Mouse (Mus musculus): ENCODE results near the gene Podxl. TPM values are rescaled to one million over a fixed set of nuclear protein-coding genes. Genes with fewer than 3 reads are reported as not detected.

The Podxl gene
- total and polyA plus RNA-seq, 2 experiments from 2014 or later: 8.9 to 18.7 TPM

GRCm38 (mm10) chr6:31520486-31521215 is 43.1 kb downstream of the Podxl start:
- DNase-seq (no peak), ATAC-seq (no peak)
- no peak overlapping the region for H3K9ac ChIP-seq
- H3K4me3 ChIP-seq (ENCODE audit: low read depth, low read length): no peak overlapping the region
- no peak overlapping the region for H3K27ac ChIP-seq (ENCODE audit: low read depth, low read length)
- peaks cover 10% of the 10 kb centered on the region for H3K36me3 ChIP-seq (ENCODE audit: insufficient read depth)
- no peak overlapping the region for H3K4me2 ChIP-seq (ENCODE audit: low read depth)
- H3K4me1 ChIP-seq (ENCODE audit: insufficient read depth): peaks cover 5% of the 10 kb centered on the region; the same call in 1 of the 2 replicates
- 73% methylated on average over 7 of the region's 7 CpGs for WGBS
- no peaks in the 10 kb centered on the region for H3K27me3 ChIP-seq (ENCODE audit: insufficient read depth, low read length)
- no peaks in the 10 kb centered on the region for H3K9me3 ChIP-seq (ENCODE audit: low read length)
- no peak for TF ChIP-seq CTCF (IDR thresholded peaks at IDR 0.05; ENCODE audit: low read depth)

GRCm38 (mm10) chr6:31519001-31519471 is 44.7 kb downstream of the Podxl start:
- ATAC-seq (peak; percentile 54), DNase-seq (no peak)
- Histone ChIP-seq H3K4me3 (ENCODE audit: low read depth, low read length) (no peak overlapping the region), H3K27me3 (ENCODE audit: insufficient read depth, low read length) (no peaks in the 10 kb centered on the region), H3K4me1 (ENCODE audit: insufficient read depth) (peaks cover 5% of the 10 kb centered on the region; the same call in 1 of the 2 replicates), H3K36me3 (ENCODE audit: insufficient read depth) (peaks cover 2% of the 10 kb centered on the region; the same call in 1 of the 2 replicates), H3K4me2 (ENCODE audit: low read depth) (no peak overlapping the region), H3K9me3 (ENCODE audit: low read length) (no peaks in the 10 kb centered on the region), H3K27ac (ENCODE audit: low read depth, low read length) (no peak overlapping the region), H3K9ac (no peak overlapping the region)
- TF ChIP-seq CTCF (IDR thresholded peaks at IDR 0.05; ENCODE audit: low read depth): peak; percentile 63
- 66% methylated on average over 8 of the region's 8 CpGs for WGBS

GRCm38 (mm10) chr6:31518338-31518698 is 45.5 kb downstream of the Podxl start:
- TF ChIP-seq CTCF (IDR thresholded peaks at IDR 0.05; ENCODE audit: low read depth): no peak
- no peak overlapping the region for H3K27ac ChIP-seq (ENCODE audit: low read depth, low read length)
- H3K4me2 ChIP-seq (ENCODE audit: low read depth): no peak overlapping the region
- DNase-seq (no peak), ATAC-seq (no peak)
- H3K4me1 ChIP-seq (ENCODE audit: insufficient read depth): peaks cover 2% of the 10 kb centered on the region; the same call in 1 of the 2 replicates
- H3K27me3 ChIP-seq (ENCODE audit: insufficient read depth, low read length): no peaks in the 10 kb centered on the region
- H3K36me3 ChIP-seq (ENCODE audit: insufficient read depth): no peaks in the 10 kb centered on the region
- no peaks in the 10 kb centered on the region for H3K9me3 ChIP-seq (ENCODE audit: low read length)
- H3K9ac ChIP-seq: no peak overlapping the region
- 82% methylated on average over 2 of the region's 2 CpGs for WGBS
- no peak overlapping the region for H3K4me3 ChIP-seq (ENCODE audit: low read depth, low read length)

DNA sequence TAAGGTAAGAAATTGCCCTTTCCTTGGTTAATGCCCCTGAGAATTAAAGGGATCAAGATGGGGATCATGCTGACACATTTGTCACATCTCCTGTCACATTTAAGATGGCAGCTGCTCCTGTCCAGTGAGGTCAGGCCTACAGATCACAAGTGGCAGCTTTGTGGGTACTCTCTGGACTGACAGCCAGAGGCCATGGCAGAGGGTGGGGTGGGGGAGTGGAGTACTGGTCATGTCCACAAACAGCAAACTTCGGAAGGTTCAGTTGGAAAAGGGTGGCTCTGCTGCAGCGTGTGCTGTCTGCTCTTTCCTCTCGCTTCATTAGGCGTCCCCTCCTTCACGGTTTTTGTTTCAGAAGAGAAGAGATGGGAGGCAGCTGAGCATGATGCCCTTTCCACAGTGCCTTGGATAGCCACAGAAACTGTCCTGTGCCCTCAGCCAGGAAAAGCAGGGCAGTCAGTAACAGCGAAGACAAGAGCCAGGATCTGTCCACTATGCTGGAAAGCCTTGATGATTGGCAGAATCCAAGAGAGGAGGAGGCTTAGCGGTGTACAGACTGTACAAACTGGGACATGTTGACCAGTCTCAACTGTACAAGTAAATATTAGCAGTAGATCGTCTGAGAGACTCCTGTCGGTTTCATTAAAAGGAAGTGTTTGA is 46.0 kb downstream of the Podxl start:
- DNase-seq (no peak), ATAC-seq (no peak)
- 65% methylated on average over 9 of the region's 9 CpGs for WGBS
- H3K4me2 ChIP-seq (ENCODE audit: low read depth): no peak overlapping the region
- no peak for TF ChIP-seq CTCF (IDR thresholded peaks at IDR 0.05; ENCODE audit: low read depth)
- H3K27me3 ChIP-seq (ENCODE audit: insufficient read depth, low read length): no peaks in the 10 kb centered on the region
- H3K4me3 ChIP-seq (ENCODE audit: low read depth, low read length): no peak overlapping the region
- H3K36me3 ChIP-seq (ENCODE audit: insufficient read depth): no peaks in the 10 kb centered on the region
- no peaks in the 10 kb centered on the region for H3K9me3 ChIP-seq (ENCODE audit: low read length)
- no peak overlapping the region for H3K9ac ChIP-seq
- H3K4me1 ChIP-seq (ENCODE audit: insufficient read depth): no peaks in the 10 kb centered on the region
- no peak overlapping the region for H3K27ac ChIP-seq (ENCODE audit: low read depth, low read length)

DNA sequence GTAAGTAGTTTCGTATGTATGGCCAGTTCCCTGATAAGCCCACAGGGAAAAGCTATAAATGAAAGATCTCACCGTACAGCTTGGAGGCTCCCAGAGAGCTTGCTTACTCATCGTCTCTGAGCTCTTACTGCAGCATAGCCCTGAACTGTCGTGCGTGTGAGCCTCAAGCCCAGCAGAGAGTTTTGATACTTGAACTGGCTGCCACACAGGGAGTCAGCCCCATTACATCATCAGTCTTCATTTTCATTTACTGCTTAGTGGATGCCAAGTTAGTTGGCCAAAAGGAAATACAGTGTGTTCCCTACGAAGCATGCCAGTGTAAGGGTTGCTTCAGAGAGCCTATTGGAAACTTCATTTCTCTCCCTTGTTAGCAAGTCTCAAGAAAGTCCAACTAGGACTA is 50.1 kb downstream of the Podxl start:
- Histone ChIP-seq H3K9ac (no peak overlapping the region), H3K4me1 (ENCODE audit: insufficient read depth) (no peaks in the 10 kb centered on the region), H3K27me3 (ENCODE audit: insufficient read depth, low read length) (no peaks in the 10 kb centered on the region), H3K4me2 (ENCODE audit: low read depth) (no peak overlapping the region), H3K4me3 (ENCODE audit: low read depth, low read length) (no peak overlapping the region), H3K27ac (ENCODE audit: low read depth, low read length) (no peak overlapping the region), H3K9me3 (ENCODE audit: low read length) (no peaks in the 10 kb centered on the region), H3K36me3 (ENCODE audit: insufficient read depth) (no peaks in the 10 kb centered on the region)
- ATAC-seq (peak; percentile 26; the same call in 1 of the 2 replicates), DNase-seq (no peak)
- 41% methylated on average over 6 of the region's 6 CpGs for WGBS
- no peak for TF ChIP-seq CTCF (IDR thresholded peaks at IDR 0.05; ENCODE audit: low read depth)

DNA sequence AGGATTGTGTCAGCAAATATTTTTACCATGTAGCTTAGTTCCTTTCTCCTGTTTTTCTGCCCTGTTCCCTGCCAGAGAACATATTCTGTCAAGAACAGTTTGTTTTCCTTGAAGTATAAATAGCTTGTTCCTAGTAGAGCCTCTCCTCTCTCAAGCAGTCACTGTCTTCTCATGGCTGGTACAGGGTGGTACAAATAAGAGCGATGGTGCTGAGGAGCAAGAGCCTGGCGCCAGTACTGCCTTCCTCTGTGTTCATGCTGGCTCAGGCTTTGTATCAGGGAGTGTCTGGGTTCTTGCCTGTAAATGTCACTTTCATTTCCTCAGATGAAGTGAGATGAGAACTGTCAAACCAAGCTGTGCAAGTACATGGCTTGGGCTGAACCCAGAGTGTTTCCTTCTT is 61.2 kb downstream of the Podxl start:
- peaks cover 8% of the 10 kb centered on the region for H3K36me3 ChIP-seq (ENCODE audit: insufficient read depth)
- H3K4me1 ChIP-seq (ENCODE audit: insufficient read depth): no peaks in the 10 kb centered on the region
- H3K4me2 ChIP-seq (ENCODE audit: low read depth): no peak overlapping the region
- H3K9ac ChIP-seq: no peak overlapping the region
- TF ChIP-seq CTCF (IDR thresholded peaks at IDR 0.05; ENCODE audit: low read depth): no peak
- 82% methylated on average over 2 of the region's 2 CpGs for WGBS
- no peak overlapping the region for H3K4me3 ChIP-seq (ENCODE audit: low read depth, low read length)
- no peaks in the 10 kb centered on the region for H3K27me3 ChIP-seq (ENCODE audit: insufficient read depth, low read length)
- ATAC-seq: peak; percentile 20; the same call in 1 of the 2 replicates
- H3K9me3 ChIP-seq (ENCODE audit: low read length): no peaks in the 10 kb centered on the region
- no peak for DNase-seq
- no peak overlapping the region for H3K27ac ChIP-seq (ENCODE audit: low read depth, low read length)

DNA sequence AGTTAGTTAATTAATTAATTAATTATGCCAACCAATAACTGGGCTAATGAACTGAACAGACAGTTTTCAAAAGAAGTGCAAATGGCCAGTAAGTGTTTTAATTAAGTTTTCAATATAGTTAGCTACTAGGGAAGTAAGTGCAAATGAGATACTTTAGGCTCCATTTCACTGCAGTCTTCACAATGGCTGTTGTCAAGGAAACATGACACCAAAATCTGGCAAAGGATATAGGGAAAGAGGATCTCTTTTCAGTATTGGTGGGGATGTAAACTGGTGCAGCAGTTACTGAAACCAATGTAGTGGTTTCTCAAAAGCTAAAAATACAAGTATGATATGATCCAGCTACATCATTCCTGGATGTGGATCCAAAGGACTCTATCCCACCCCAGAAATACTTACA is 63.1 kb downstream of the Podxl start:
- H3K4me1 ChIP-seq (ENCODE audit: insufficient read depth): no peaks in the 10 kb centered on the region
- no peak overlapping the region for H3K4me2 ChIP-seq (ENCODE audit: low read depth)
- H3K27ac ChIP-seq (ENCODE audit: low read depth, low read length): no peak overlapping the region
- H3K9ac ChIP-seq: no peak overlapping the region
- H3K36me3 ChIP-seq (ENCODE audit: insufficient read depth): peaks cover 15% of the 10 kb centered on the region
- DNase-seq: no peak
- ATAC-seq: peak; percentile 56; the same call in 1 of the 2 replicates
- H3K4me3 ChIP-seq (ENCODE audit: low read depth, low read length): no peak overlapping the region
- TF ChIP-seq CTCF (IDR thresholded peaks at IDR 0.05; ENCODE audit: low read depth): no peak
- H3K27me3 ChIP-seq (ENCODE audit: insufficient read depth, low read length): no peaks in the 10 kb centered on the region
- no peaks in the 10 kb centered on the region for H3K9me3 ChIP-seq (ENCODE audit: low read length)

Measured in forebrain, postnatal 0 days (tissue).